Mouse (Mus musculus) megakaryocyte, embryonic 14.5 days (primary cell): ENCODE results near the gene Nell1.
"Not testable (repeated sequence)": the region's sequence is repeated elsewhere in the genome, so short reads cannot be mapped to it uniquely, and the experiment has no call there.

Experiments used
- FLI1 ChIP-seq: IDR thresholded peaks from 2 replicates; pipeline ENCODE4 v1.6.1; 2012; ENCODE audit warnings: low read length, inconsistent platforms, mixed read lengths
- GATA1 ChIP-seq: IDR thresholded peaks from 3 replicates; pipeline ENCODE4 v1.6.1; 2012; ENCODE audit warnings: mixed read lengths, low read length, inconsistent platforms, borderline replicate concordance

- TF ChIP-seq FLI1, GATA1: not testable (repeated sequence)
These were observed 41.1 kb upstream of the Nell1 start for GRCm38 (mm10) chr7:49933386-49934115.
